Mouse (Mus musculus): ENCODE measurements at regions not wholly inside any gene's neighbourhood (a gene's known extent, or its start where the extent isn't known, plus 50 kb on each side); places are given as distances from the start of the nearest gene placed in this dataset.

DNA sequence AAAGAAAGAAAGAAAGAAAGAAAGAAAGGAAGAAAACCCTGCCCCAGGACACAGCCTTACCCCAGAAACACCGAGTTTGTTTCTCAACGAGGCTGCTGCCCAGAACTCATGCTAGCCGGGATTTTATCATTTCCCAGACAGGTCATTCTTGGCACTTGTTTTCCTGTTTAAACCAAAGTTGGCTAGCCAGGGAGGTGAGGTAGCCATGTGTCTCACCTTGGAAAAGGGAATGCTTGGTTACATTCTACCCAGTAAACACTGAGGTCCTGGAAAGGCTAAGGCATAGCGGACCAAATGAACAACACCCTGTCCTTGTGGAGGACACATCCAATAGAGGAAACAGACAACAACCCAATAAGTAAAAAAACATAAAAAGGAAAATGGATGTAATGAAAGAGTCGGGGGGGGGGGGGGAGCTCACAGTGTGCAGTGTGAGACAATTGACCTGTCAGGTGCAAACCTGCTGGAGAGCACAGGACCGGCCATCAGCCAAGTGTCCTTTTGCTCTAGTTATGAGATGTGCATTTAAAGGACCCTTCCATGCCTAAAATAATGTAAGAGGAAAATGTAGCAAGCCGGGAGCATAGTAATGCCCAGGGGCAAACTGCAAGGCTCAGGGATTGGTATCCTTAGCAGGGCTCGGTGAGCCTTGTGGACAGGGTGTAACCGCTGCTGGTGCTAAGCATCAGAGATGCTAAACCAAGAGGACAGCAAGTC, 78.2 kb upstream of the Fzd7 start:
- TF ChIP-seq CTCF (IDR thresholded peaks at IDR 0.05) (no peak), EP300 (IDR thresholded peaks at IDR 0.05) (no peak)

Data from lung, postnatal 0 days (tissue).